Comparison of ENCODE assay signal across 25 mouse cellular contexts in the genomic region with DNA sequence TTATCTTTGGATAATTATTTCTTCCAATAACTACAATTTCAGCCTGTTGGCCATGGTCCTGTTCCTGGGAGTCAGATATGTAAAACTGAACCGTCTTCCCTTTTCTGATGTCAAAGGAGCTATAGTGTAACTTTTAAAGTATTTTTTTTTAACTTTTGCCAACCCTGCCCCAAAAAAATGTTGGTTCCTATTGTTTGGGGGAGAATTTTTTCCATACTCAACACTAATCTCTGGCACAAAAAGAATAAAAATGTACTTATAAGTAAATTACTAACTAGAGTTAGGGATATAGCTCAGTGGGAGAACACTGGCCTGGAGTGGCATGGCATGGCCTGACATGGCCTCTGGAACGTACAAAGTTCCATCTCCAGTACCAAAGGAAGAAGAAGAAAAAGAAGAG. TPM values are rescaled to one million over a fixed set of nuclear protein-coding genes. Genes with fewer than 3 reads are reported as not detected.
DNase-seq lines count a peak whose midpoint lies in the region; ATAC-seq and TF ChIP-seq lines count a peak whose summit lies in the region.
"Had no signal": no experiment of that assay in that cellular context is flagged by ENCODE, and none has a peak within 500 bp of the region (broad histone marks: within the 10 kb centered on the region; RNA-seq: fewer than 3 reads in every experiment).

No protein-coding gene starts in this region.

- TF ChIP-seq POLR2A in kidney, adult 2 months (IDR thresholded peaks at IDR 0.05; ENCODE audit: low read depth, low read length) = no peak

- no peak for TF ChIP-seq CTCF in kidney, adult 2 months (conservative IDR thresholded peaks at IDR 0.05; ENCODE audit: insufficient read depth, insufficient read length, low read depth, low read length)

- no peak overlapping the region for H3K27ac ChIP-seq in kidney, adult 2 months (ENCODE audit: insufficient read depth, low read depth, low read length)
- no peak overlapping the region for H3K27ac ChIP-seq in kidney, embryonic 14.5 days (ENCODE audit: low read depth, low read length)
- H3K27ac ChIP-seq in kidney, embryonic 15.5 days = no peak overlapping the region
- H3K27ac ChIP-seq: embryonic facial prominence, embryonic 13.5 days; embryonic facial prominence, embryonic 15.5 days; forebrain, embryonic 10.5 days; forebrain, embryonic 12.5 days had no signal

- no peak overlapping the region for H3K4me3 ChIP-seq in kidney, adult 2 months (ENCODE audit: insufficient read depth, low read depth, low read length)
- no peak overlapping the region for H3K4me3 ChIP-seq in kidney, embryonic 14.5 days (ENCODE audit: low read length)
- no peak overlapping the region for H3K4me3 ChIP-seq in kidney, embryonic 15.5 days (replicated peaks)
- H3K4me3 ChIP-seq: embryonic facial prominence, embryonic 13.5 days; embryonic facial prominence, embryonic 15.5 days; erythroblast, embryonic 14.5 days; forebrain, embryonic 10.5 days; forebrain, embryonic 12.5 days had no signal

- DNase-seq in kidney, adult 2 months = peak; percentile 61
- DNase-seq in kidney, adult 9 months = peak; percentile 76
- no peak for DNase-seq in kidney, postnatal 4 days
- DNase-seq in kidney, postnatal 36 days = peak; percentile 21 to 37
- DNase-seq: adrenal gland, adult 2 months; adrenal gland, postnatal 10 days; adrenal gland, postnatal 25 days; cerebellum, adult 11 months; cerebellum, adult 18-20 months; cerebellum, adult 8-10 months; cerebellum, adult 9-11 months; cerebellum, postnatal 14 days; cerebellum, postnatal 36 days; embryo, embryonic 11 days had no signal

- no peak overlapping the region for H3K9ac ChIP-seq in kidney, embryonic 14.5 days (ENCODE audit: low read depth, low read length)
- H3K9ac ChIP-seq in kidney, embryonic 15.5 days = no peak overlapping the region
- H3K9ac ChIP-seq: embryonic facial prominence, embryonic 13.5 days; embryonic facial prominence, embryonic 15.5 days; forebrain, embryonic 12.5 days had no signal

- peaks cover 9% of the 10 kb centered on the region; the same call in 1 of the 2 replicates for H3K36me3 ChIP-seq in kidney, adult 2 months (ENCODE audit: control insufficient read depth, insufficient read depth, low read length)
- no peaks in the 10 kb centered on the region for H3K36me3 ChIP-seq in kidney, embryonic 14.5 days (ENCODE audit: control insufficient read depth, insufficient read depth, low read length)
- H3K36me3 ChIP-seq in kidney, embryonic 15.5 days = no peaks in the 10 kb centered on the region
- H3K36me3 ChIP-seq: embryonic facial prominence, embryonic 13.5 days; embryonic facial prominence, embryonic 15.5 days; forebrain, embryonic 10.5 days; forebrain, embryonic 12.5 days had no signal

- no peak for ATAC-seq in kidney, embryonic 14.5 days (ENCODE audit: low FRiP score, low TSS enrichment)
- ATAC-seq in kidney, embryonic 15.5 days (replicated peaks; ENCODE audit: low FRiP score) = no peak
- ATAC-seq: forebrain, embryonic 14.5 days had no signal

- H3K9me3 ChIP-seq in kidney, embryonic 14.5 days (ENCODE audit: control insufficient read depth, low read length) = no peaks in the 10 kb centered on the region
- no peaks in the 10 kb centered on the region for H3K9me3 ChIP-seq in kidney, embryonic 15.5 days (replicated peaks)
- H3K9me3 ChIP-seq: embryonic facial prominence, embryonic 13.5 days; embryonic facial prominence, embryonic 15.5 days; forebrain, embryonic 10.5 days; forebrain, embryonic 12.5 days had no signal

- H3K27me3 ChIP-seq in kidney, adult 2 months (replicated peaks; ENCODE audit: control insufficient read depth, insufficient read depth, low read length) = no peaks in the 10 kb centered on the region
- no peaks in the 10 kb centered on the region for H3K27me3 ChIP-seq in kidney, embryonic 14.5 days (ENCODE audit: control insufficient read depth, insufficient read depth, low read length)
- no peaks in the 10 kb centered on the region for H3K27me3 ChIP-seq in kidney, embryonic 15.5 days
- H3K27me3 ChIP-seq: embryonic facial prominence, embryonic 13.5 days; embryonic facial prominence, embryonic 15.5 days; forebrain, embryonic 12.5 days had no signal

- H3K4me2 ChIP-seq in kidney, embryonic 14.5 days (replicated peaks; ENCODE audit: low read depth, low read length) = no peak overlapping the region
- no peak overlapping the region for H3K4me2 ChIP-seq in kidney, embryonic 15.5 days
- H3K4me2 ChIP-seq: embryonic facial prominence, embryonic 13.5 days; embryonic facial prominence, embryonic 15.5 days; forebrain, embryonic 12.5 days had no signal

- 62% methylated on average over 2 of the region's 2 CpGs for WGBS in kidney, adult 2 months
- 77% methylated on average over 2 of the region's 2 CpGs for WGBS in kidney, embryonic 14.5 days
- 76% methylated on average over 2 of the region's 2 CpGs for WGBS in kidney, embryonic 15.5 days

- peaks cover 7% of the 10 kb centered on the region; the same call in 1 of the 2 replicates for H3K4me1 ChIP-seq in kidney, adult 2 months (ENCODE audit: control insufficient read depth, insufficient read depth, low read length)
- H3K4me1 ChIP-seq in kidney, embryonic 14.5 days (ENCODE audit: control insufficient read depth, insufficient read depth, low read length) = no peaks in the 10 kb centered on the region
- no peaks in the 10 kb centered on the region for H3K4me1 ChIP-seq in kidney, embryonic 15.5 days
- H3K4me1 ChIP-seq: embryonic facial prominence, embryonic 13.5 days; embryonic facial prominence, embryonic 15.5 days; forebrain, embryonic 10.5 days; forebrain, embryonic 12.5 days had no signal

RNA-seq across cellular contexts. Expression of a gene that starts 2.3 kb away (rescaled TPM):
- polyA plus RNA-seq in kidney, adult 2 months (2012; rRNA removed) = 6,577 and 7,570 TPM in 2 replicates
- not detected in 2 replicates for polyA plus RNA-seq in kidney, embryonic 14.5 days (2014; fragmentation: Nextera tagmentation; extraction: Ambion mirVana)
- 0.53 and 0.58 TPM in 2 replicates for polyA plus RNA-seq in kidney, embryonic 15.5 days (2015; fragmentation: Nextera tagmentation; extraction: Ambion mirVana)
- polyA plus RNA-seq: adrenal gland, adult 2 months; brain, embryonic 14.5 days; C2C12; embryonic facial prominence, embryonic 11.5 days; embryonic facial prominence, embryonic 13.5 days; embryonic facial prominence, embryonic 15.5 days; erythroblast, embryonic 14.5 days; forebrain, embryonic 10.5 days; forebrain, embryonic 12.5 days; forebrain, embryonic 14.5 days had no signal

Comparison
In these comparisons a context has a peak if more than half of its experiments do, and no peak if none do; other contexts are left out.
1. DNase-seq: peak in kidney, adult 2 months (single experiment), kidney, adult 9 months (single experiment) and kidney, postnatal 36 days (2 of 2); none in kidney, postnatal 4 days (0 of 2).
2. RNA of a gene that starts 2.3 kb away (polyA plus RNA-seq): 6,577 to 7,570 TPM in kidney, adult 2 months; 0.53 to 0.58 TPM in kidney, embryonic 15.5 days and not detected in kidney, embryonic 14.5 days; every median in the first group is over 1,000 times any median in the second.